Mouse (Mus musculus): Measurements from ENCODE around the gene Zfp385b. TPM values are rescaled to one million over a fixed set of nuclear protein-coding genes. Genes with fewer than 3 reads are reported as not detected.

Zfp385b gene
- total and polyA plus RNA-seq, 3 experiments: 7.3 to 8.2 (median 7.9) TPM

DNA sequence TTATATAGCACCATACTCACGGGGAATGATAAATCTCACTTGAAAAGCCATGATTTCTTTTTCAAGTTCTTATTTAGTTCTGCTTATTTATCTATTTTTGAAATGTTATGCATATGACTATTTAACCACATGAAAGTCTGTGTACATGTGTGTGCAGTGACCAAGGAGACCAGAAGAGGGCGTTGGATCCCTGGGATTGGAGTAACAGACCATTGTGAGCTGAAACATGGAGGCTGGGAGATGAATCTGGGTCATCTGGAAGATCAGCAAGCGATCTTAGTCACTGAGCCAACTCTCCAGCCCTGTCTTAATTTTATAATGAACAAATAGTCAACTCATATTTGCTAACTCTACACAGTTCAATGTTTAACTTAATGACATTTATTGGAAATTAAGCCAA is 16.3 kb upstream of the Zfp385b start:
- 59% methylated on average over 3 of the region's 3 CpGs for WGBS
- intact Hi-C loops (cut with DNase I): no loop called here

GRCm38 (mm10) chr2:77826133-77826828 is 6.8 kb upstream of the Zfp385b start:
- peak overlapping the region; percentile 69 for H3K27ac ChIP-seq
- TF ChIP-seq EP300 (IDR thresholded peaks at IDR 0.05; ENCODE audit: insufficient read depth, low read depth, low read length): peak; percentile 59; the same call in 1 of the 2 replicates
- no peak for TF ChIP-seq POLR2A (IDR thresholded peaks at IDR 0.05; ENCODE audit: insufficient read depth, low read depth, low read length)
- no peak for TF ChIP-seq CTCF (IDR thresholded peaks at IDR 0.05)
- H3K4me3 ChIP-seq: no peak overlapping the region
- H3K4me1 ChIP-seq (ENCODE audit: control insufficient read depth, insufficient read depth, low read length): no peaks in the 10 kb centered on the region
- no peaks in the 10 kb centered on the region for H3K27me3 ChIP-seq (ENCODE audit: control insufficient read depth, insufficient read depth, low read length)
- no peak overlapping the region; the same call in 1 of the 2 replicates for H3K9ac ChIP-seq (ENCODE audit: low read depth, low read length)
- no peaks in the 10 kb centered on the region for H3K36me3 ChIP-seq (ENCODE audit: control insufficient read depth, insufficient read depth, low read length)
- peak in 1 of 2 experiments; percentile 22 for DNase-seq
- 34% methylated on average over 7 of the region's 7 CpGs for WGBS
- intact Hi-C loops (cut with DNase I): no loop called here
- no peaks in the 10 kb centered on the region for H3K79me2 ChIP-seq (replicated peaks; ENCODE audit: control insufficient read depth, insufficient read depth, low read length)

More for the DNA sequence above, 16.3 kb upstream of the Zfp385b start:
- no peaks in the 10 kb centered on the region for H3K27me3 ChIP-seq (ENCODE audit: control insufficient read depth, insufficient read depth, low read length)
- H3K27ac ChIP-seq: no peak overlapping the region
- H3K79me2 ChIP-seq (replicated peaks; ENCODE audit: control insufficient read depth, insufficient read depth, low read length): no peaks in the 10 kb centered on the region
- no peaks in the 10 kb centered on the region for H3K4me1 ChIP-seq (ENCODE audit: control insufficient read depth, insufficient read depth, low read length)
- no peak overlapping the region for H3K4me3 ChIP-seq
- TF ChIP-seq EP300 (IDR thresholded peaks at IDR 0.05; ENCODE audit: insufficient read depth, low read depth, low read length) (no peak), POLR2A (IDR thresholded peaks at IDR 0.05; ENCODE audit: insufficient read depth, low read depth, low read length) (no peak), CTCF (IDR thresholded peaks at IDR 0.05) (0 out of 2 replicates have a peak, but pooled peaks have one; percentile 23)
- H3K9ac ChIP-seq (ENCODE audit: low read depth, low read length): no peak overlapping the region
- H3K36me3 ChIP-seq (ENCODE audit: control insufficient read depth, insufficient read depth, low read length): no peaks in the 10 kb centered on the region
- no peak for DNase-seq

DNA sequence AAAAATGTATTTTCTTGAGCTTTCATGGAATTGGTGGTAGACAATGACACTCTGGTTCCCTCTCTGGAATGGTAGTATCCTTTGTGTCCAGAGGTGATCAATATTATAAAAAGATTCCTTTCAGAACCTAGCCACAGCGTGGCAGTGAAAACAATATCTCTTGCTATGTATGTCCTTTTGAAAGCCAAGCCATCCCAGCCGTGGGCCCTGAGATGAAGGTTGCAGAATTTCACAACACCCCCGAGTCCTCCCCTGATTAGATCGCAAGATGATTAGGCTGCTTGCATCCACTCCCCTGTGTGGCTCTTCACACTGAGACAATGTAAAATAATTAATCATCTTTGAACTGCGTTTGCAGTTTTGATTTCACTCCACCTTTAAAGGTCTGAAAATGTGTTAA is 3.6 kb upstream of the Zfp385b start:
- 84% methylated on average over 5 of the region's 5 CpGs for WGBS
- no peak for TF ChIP-seq CTCF (IDR thresholded peaks at IDR 0.05)
- no peak for TF ChIP-seq POLR2A (IDR thresholded peaks at IDR 0.05; ENCODE audit: insufficient read depth, low read depth, low read length)
- TF ChIP-seq EP300 (IDR thresholded peaks at IDR 0.05; ENCODE audit: insufficient read depth, low read depth, low read length): no peak
- Histone ChIP-seq H3K79me2 (replicated peaks; ENCODE audit: control insufficient read depth, insufficient read depth, low read length) (no peaks in the 10 kb centered on the region), H3K27ac (no peak overlapping the region), H3K4me3 (no peak overlapping the region), H3K27me3 (ENCODE audit: control insufficient read depth, insufficient read depth, low read length) (no peaks in the 10 kb centered on the region), H3K4me1 (ENCODE audit: control insufficient read depth, insufficient read depth, low read length) (no peaks in the 10 kb centered on the region), H3K9ac (ENCODE audit: low read depth, low read length) (no peak overlapping the region), H3K36me3 (ENCODE audit: control insufficient read depth, insufficient read depth, low read length) (no peaks in the 10 kb centered on the region)
- no peak for DNase-seq
- intact Hi-C loops (cut with DNase I): no loop called here

- Histone ChIP-seq H3K9ac (ENCODE audit: low read depth, low read length) (peak overlapping the region; percentile 74; the same call in 1 of the 2 replicates), H3K4me3 (peak overlapping the region; percentile 57), H3K4me1 (ENCODE audit: control insufficient read depth, insufficient read depth, low read length) (no peaks in the 10 kb centered on the region; the same call in 1 of the 2 replicates), H3K27me3 (ENCODE audit: control insufficient read depth, insufficient read depth, low read length) (peaks cover 4% of the 10 kb centered on the region), H3K36me3 (ENCODE audit: control insufficient read depth, insufficient read depth, low read length) (no peaks in the 10 kb centered on the region), H3K79me2 (replicated peaks; ENCODE audit: control insufficient read depth, insufficient read depth, low read length) (no peaks in the 10 kb centered on the region), H3K27ac (no peak overlapping the region; the same call in 1 of the 2 replicates)
- intact Hi-C loops (cut with DNase I): no loop called here
- no peak for DNase-seq
- WGBS: 19% methylated on average over 12 of the region's 12 CpGs
- TF ChIP-seq EP300 (IDR thresholded peaks at IDR 0.05; ENCODE audit: insufficient read depth, low read depth, low read length): no peak
- TF ChIP-seq POLR2A (IDR thresholded peaks at IDR 0.05; ENCODE audit: insufficient read depth, low read depth, low read length): no peak
- TF ChIP-seq CTCF (IDR thresholded peaks at IDR 0.05): no peak
These were observed 2.0 kb downstream of the Zfp385b start for GRCm38 (mm10) chr2:77817357-77817894.

DNA sequence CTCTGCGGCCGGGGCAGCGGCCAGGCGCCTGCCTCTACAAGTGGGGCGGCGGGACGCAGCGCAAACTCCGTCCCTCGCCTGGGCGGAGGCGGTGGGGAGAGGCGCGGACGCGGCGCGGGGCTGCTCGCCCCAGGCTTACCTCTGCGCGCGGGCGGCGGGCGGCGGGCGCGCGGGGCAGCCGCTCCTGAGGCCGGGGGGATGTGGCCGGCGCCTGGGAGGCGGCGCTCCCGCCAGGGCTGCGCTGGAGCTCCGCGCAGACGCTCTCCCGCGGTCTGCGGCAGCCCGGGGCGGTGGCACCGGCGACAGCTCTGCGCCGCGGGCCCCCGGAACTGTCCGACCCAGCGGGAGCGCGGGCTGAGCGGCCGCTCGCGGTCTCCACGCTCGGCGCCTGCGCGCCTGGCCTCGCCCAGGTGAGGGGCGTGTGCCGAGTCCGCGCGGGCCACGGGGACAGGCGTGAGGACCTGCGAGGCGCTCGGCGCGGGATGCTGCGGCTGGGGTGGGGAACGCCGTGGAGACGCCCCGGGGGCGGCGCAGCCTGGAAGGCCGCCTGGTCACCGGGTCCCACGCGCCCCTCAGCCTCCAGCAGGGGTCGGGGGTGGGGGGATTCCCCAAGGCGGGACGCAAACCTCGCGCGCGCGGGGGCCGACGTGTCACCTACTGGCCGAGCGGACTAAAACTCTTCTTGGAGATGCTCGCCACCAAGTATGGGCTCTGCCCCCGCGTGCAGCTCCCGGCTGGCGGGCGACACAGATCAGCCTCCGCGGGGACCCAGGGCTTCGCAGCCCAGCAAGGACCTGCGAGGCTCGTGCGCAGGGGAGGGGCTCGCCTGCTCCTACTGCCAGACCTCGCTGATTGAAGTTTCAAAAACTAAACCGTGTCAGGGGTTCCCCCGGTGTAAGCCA is 2.8 kb downstream of the Zfp385b start:
- Histone ChIP-seq H3K4me1 (ENCODE audit: control insufficient read depth, insufficient read depth, low read length) (no peaks in the 10 kb centered on the region; the same call in 1 of the 2 replicates), H3K36me3 (ENCODE audit: control insufficient read depth, insufficient read depth, low read length) (no peaks in the 10 kb centered on the region), H3K27ac (peak overlapping the region; percentile 0), H3K4me3 (peak overlapping the region; percentile 57), H3K9ac (ENCODE audit: low read depth, low read length) (peak overlapping the region; percentile 74), H3K27me3 (ENCODE audit: control insufficient read depth, insufficient read depth, low read length) (peaks cover 4% of the 10 kb centered on the region), H3K79me2 (replicated peaks; ENCODE audit: control insufficient read depth, insufficient read depth, low read length) (no peaks in the 10 kb centered on the region)
- under 1% methylated on average over 106 of the region's 116 CpGs for WGBS
- DNase-seq: peak; percentile 36 to 55
- intact Hi-C loops (cut with DNase I): no loop called here
- TF ChIP-seq EP300 (IDR thresholded peaks at IDR 0.05; ENCODE audit: insufficient read depth, low read depth, low read length) (no peak), CTCF (IDR thresholded peaks at IDR 0.05) (no peak), POLR2A (IDR thresholded peaks at IDR 0.05; ENCODE audit: insufficient read depth, low read depth, low read length) (no peak)
